Mouse (Mus musculus): ENCODE results near the gene Naa25. TPM values are rescaled to one million over a fixed set of nuclear protein-coding genes. Genes with fewer than 3 reads are reported as not detected.

Gene Naa25
- polyA plus RNA-seq, 1 experiment from 2014 or later = 38.0 TPM

DNA sequence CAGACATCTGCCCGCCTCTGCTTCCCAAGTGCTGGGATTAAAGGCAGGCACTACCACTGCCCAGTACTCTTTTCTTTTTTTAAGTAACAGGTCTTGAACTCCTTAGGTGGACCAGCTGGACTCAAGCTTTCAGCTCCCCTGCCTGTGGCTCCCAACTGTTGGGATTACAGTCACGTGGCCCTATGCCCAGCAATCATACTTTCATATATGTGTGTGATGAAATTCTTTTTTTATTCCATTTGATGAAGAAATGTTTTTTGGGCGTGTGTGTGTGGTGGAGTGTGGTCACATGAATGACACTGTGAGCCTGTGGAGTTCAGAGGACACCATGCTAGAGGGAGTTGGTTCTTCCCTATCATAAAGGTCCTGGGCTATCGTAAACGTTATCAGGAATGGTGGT is 1.8 kb downstream of the Naa25 start:
- no peak overlapping the region for H3K27ac ChIP-seq (replicated peaks; ENCODE audit: low read depth, low read length)
- H3K9ac ChIP-seq (ENCODE audit: low read depth, low read length) = 0 out of 2 replicates have a peak overlapping the region, but pooled peaks have one; percentile 87
- peaks cover 12% of the 10 kb centered on the region for H3K36me3 ChIP-seq (ENCODE audit: control insufficient read depth, insufficient read depth, low read length)
- no peaks in the 10 kb centered on the region for H3K27me3 ChIP-seq (replicated peaks; ENCODE audit: control insufficient read depth, insufficient read depth, low read length)
- no peaks in the 10 kb centered on the region for H3K9me3 ChIP-seq (ENCODE audit: control insufficient read depth, low read length)
- no peak for DNase-seq (ENCODE audit: low spot score)
- ATAC-seq (ENCODE audit: low read depth) = no peak
- H3K4me2 ChIP-seq (ENCODE audit: low read depth, low read length) = peak overlapping the region; percentile 87
- H3K4me3 ChIP-seq (ENCODE audit: low read depth, low read length) = peak overlapping the region; percentile 98
- peaks cover 6% of the 10 kb centered on the region; the same call in 1 of the 2 replicates for H3K4me1 ChIP-seq (ENCODE audit: control insufficient read depth, insufficient read depth, low read length)
- 87% methylated on average over 5 of the region's 5 CpGs for WGBS

DNA sequence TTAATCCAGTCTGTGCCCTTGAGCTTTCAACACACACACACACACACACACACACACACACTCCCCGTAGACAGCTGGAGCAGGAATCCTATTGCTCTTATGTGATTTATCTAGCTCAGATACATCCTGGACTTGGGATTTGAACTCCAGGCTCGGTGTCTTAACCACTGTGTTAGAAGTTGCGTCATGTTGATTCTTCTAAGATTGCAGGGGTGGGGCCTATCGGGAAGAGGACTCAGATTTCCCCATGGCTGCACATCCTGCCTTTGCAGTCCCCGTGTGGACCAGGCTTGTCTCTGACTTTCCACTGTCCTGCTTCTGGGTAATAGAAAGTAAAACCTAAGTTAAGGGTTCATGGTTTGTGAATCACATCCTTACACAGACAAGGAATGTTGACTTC is 2.3 kb downstream of the Naa25 start:
- peaks cover 12% of the 10 kb centered on the region for H3K36me3 ChIP-seq (ENCODE audit: control insufficient read depth, insufficient read depth, low read length)
- 56% methylated on average over 5 of the region's 5 CpGs for WGBS
- no peak overlapping the region for H3K4me2 ChIP-seq (ENCODE audit: low read depth, low read length)
- H3K4me1 ChIP-seq (ENCODE audit: control insufficient read depth, insufficient read depth, low read length) = peaks cover 6% of the 10 kb centered on the region; the same call in 1 of the 2 replicates
- no peak overlapping the region for H3K4me3 ChIP-seq (ENCODE audit: low read depth, low read length)
- DNase-seq (ENCODE audit: low spot score) (no peak), ATAC-seq (ENCODE audit: low read depth) (no peak)
- H3K9me3 ChIP-seq (ENCODE audit: control insufficient read depth, low read length) = no peaks in the 10 kb centered on the region
- no peak overlapping the region for H3K27ac ChIP-seq (replicated peaks; ENCODE audit: low read depth, low read length)
- H3K9ac ChIP-seq (ENCODE audit: low read depth, low read length) = no peak overlapping the region
- H3K27me3 ChIP-seq (replicated peaks; ENCODE audit: control insufficient read depth, insufficient read depth, low read length) = no peaks in the 10 kb centered on the region

DNA sequence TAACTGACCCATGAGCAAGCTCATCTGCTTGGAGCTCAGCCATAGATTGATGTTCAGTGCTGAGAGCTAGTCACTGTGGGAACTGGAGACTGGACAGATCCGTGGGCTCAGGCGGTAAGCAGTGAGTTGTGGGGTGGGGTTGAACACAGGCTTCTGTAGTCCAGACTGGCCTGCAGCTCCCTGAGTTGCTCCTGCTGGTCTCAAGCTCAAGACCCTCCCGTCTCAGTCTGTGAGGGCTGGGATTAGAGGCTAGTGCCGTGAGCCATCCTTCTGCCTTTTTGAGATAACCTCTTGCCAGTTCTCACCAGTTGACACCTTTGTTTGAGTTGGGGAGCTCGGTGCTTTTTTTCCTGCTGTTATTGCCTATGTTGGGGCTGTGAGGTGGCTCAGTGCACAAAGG is 3.1 kb downstream of the Naa25 start:
- WGBS = 85% methylated on average over 5 of the region's 5 CpGs
- Histone ChIP-seq H3K27me3 (replicated peaks; ENCODE audit: control insufficient read depth, insufficient read depth, low read length) (no peaks in the 10 kb centered on the region), H3K4me2 (ENCODE audit: low read depth, low read length) (no peak overlapping the region), H3K9ac (ENCODE audit: low read depth, low read length) (no peak overlapping the region), H3K9me3 (ENCODE audit: control insufficient read depth, low read length) (no peaks in the 10 kb centered on the region), H3K27ac (replicated peaks; ENCODE audit: low read depth, low read length) (no peak overlapping the region), H3K4me3 (ENCODE audit: low read depth, low read length) (no peak overlapping the region), H3K4me1 (ENCODE audit: control insufficient read depth, insufficient read depth, low read length) (peaks cover 6% of the 10 kb centered on the region; the same call in 1 of the 2 replicates), H3K36me3 (ENCODE audit: control insufficient read depth, insufficient read depth, low read length) (peaks cover 12% of the 10 kb centered on the region)
- DNase-seq (ENCODE audit: low spot score) = no peak
- no peak for ATAC-seq (ENCODE audit: low read depth)

DNA sequence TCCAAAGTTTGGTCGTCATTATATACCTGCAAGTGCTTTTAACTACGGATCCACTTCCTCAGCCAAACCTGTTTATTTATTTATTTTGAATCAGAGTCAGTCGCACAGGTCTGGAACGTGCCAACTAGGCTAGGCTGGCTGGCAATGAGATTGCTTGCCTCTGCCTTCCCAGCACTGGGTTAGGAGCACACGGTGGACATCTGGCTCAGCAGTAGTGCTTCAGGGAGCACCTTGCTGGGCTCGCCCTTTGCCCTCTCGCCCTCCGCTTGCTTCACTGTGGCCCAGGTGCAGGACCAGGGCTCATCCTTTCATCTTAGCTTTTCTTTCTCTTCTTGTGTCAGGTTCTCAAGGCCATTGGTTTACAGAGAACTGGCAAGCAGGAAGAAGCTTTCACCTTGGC is 10.1 kb downstream of the Naa25 start:
- H3K27ac ChIP-seq (replicated peaks; ENCODE audit: low read depth, low read length) = no peak overlapping the region
- H3K9ac ChIP-seq (ENCODE audit: low read depth, low read length) = no peak overlapping the region
- WGBS = 89% methylated on average over 8 of the region's 8 CpGs
- DNase-seq (ENCODE audit: low spot score) (no peak), ATAC-seq (ENCODE audit: low read depth) (no peak)
- H3K4me3 ChIP-seq (ENCODE audit: low read depth, low read length) = no peak overlapping the region
- peaks cover 60% of the 10 kb centered on the region for H3K36me3 ChIP-seq (ENCODE audit: control insufficient read depth, insufficient read depth, low read length)
- H3K27me3 ChIP-seq (replicated peaks; ENCODE audit: control insufficient read depth, insufficient read depth, low read length) = no peaks in the 10 kb centered on the region
- H3K9me3 ChIP-seq (ENCODE audit: control insufficient read depth, low read length) = no peaks in the 10 kb centered on the region
- no peaks in the 10 kb centered on the region for H3K4me1 ChIP-seq (ENCODE audit: control insufficient read depth, insufficient read depth, low read length)
- H3K4me2 ChIP-seq (ENCODE audit: low read depth, low read length) = no peak overlapping the region

DNA sequence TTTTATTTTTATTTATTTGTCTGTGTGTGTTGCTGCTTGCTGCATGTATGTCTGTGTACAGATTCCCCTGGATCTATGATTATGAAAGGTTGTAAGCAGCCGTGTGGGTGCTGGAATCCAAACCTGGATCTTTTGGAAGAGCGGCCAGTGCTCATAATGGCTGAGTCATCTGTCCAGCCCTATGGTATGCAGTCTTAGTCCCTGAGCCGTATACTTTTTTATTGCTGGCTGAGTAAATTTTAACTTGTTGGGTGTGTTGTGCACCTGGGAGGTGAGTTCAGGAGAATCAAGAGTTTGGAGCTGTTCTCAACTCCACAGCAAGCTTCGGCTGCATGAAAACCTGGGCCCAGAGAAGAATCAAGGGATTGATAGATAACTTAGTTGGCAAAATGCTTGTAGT is 13.2 kb downstream of the Naa25 start:
- WGBS = 93% methylated on average over 4 of the region's 4 CpGs
- Histone ChIP-seq H3K36me3 (ENCODE audit: control insufficient read depth, insufficient read depth, low read length) (peaks cover 79% of the 10 kb centered on the region), H3K27ac (replicated peaks; ENCODE audit: low read depth, low read length) (no peak overlapping the region), H3K4me3 (ENCODE audit: low read depth, low read length) (no peak overlapping the region), H3K4me1 (ENCODE audit: control insufficient read depth, insufficient read depth, low read length) (no peaks in the 10 kb centered on the region), H3K27me3 (replicated peaks; ENCODE audit: control insufficient read depth, insufficient read depth, low read length) (no peaks in the 10 kb centered on the region), H3K9ac (ENCODE audit: low read depth, low read length) (no peak overlapping the region), H3K9me3 (ENCODE audit: control insufficient read depth, low read length) (no peaks in the 10 kb centered on the region), H3K4me2 (ENCODE audit: low read depth, low read length) (no peak overlapping the region)
- ATAC-seq (ENCODE audit: low read depth) (no peak), DNase-seq (ENCODE audit: low spot score) (no peak)

DNA sequence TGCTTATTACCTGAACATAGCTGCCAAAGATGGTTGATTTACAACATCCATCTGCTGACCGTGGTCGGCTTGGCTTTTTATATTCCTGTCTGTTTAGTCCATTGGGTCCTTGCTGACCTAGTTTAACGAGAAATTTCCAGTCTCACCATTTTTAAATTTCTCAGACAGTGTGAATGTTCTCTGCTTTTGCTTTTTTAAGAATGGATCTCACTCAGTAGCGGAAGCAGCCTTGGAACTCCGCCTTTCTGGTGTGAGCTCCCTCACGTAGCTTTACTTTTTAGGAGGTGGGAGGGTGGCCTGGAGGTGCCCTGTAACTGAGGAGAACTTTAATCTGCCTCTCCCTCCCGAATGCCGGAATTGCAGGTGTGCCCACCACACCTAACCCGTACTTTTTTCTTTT is 23.0 kb downstream of the Naa25 start:
- Histone ChIP-seq H3K9ac (ENCODE audit: low read depth, low read length) (no peak overlapping the region), H3K4me1 (ENCODE audit: control insufficient read depth, insufficient read depth, low read length) (no peaks in the 10 kb centered on the region), H3K9me3 (ENCODE audit: control insufficient read depth, low read length) (no peaks in the 10 kb centered on the region), H3K27ac (replicated peaks; ENCODE audit: low read depth, low read length) (no peak overlapping the region), H3K36me3 (ENCODE audit: control insufficient read depth, insufficient read depth, low read length) (peaks cover 98% of the 10 kb centered on the region), H3K4me3 (ENCODE audit: low read depth, low read length) (no peak overlapping the region), H3K4me2 (ENCODE audit: low read depth, low read length) (no peak overlapping the region), H3K27me3 (replicated peaks; ENCODE audit: control insufficient read depth, insufficient read depth, low read length) (no peaks in the 10 kb centered on the region)
- DNase-seq (ENCODE audit: low spot score) (no peak), ATAC-seq (ENCODE audit: low read depth) (no peak)
- 94% methylated on average over 9 of the region's 9 CpGs for WGBS

DNA sequence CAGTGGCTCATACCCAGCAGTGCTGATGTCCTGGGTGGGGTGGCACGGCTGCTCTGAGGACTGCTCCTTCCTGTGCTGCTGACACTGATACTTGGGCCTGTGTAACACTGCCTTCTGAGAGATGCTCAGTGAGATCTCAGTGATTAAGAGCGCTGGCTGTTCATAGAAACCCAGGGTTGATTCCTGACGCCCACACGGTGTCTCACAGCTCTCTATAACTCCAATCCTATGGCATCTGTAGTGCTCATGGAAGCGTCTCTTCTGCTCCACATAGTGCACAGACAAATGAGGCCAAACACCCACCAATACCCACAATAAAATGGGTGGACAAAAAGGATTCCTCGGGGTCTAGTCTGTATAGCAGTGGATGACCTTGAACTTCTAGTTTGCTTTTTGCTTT is 25.1 kb downstream of the Naa25 start:
- no peak overlapping the region for H3K4me2 ChIP-seq (ENCODE audit: low read depth, low read length)
- H3K27me3 ChIP-seq (replicated peaks; ENCODE audit: control insufficient read depth, insufficient read depth, low read length) = no peaks in the 10 kb centered on the region
- no peak overlapping the region for H3K4me3 ChIP-seq (ENCODE audit: low read depth, low read length)
- DNase-seq (ENCODE audit: low spot score) (no peak), ATAC-seq (ENCODE audit: low read depth) (no peak)
- H3K9ac ChIP-seq (ENCODE audit: low read depth, low read length) = no peak overlapping the region
- no peaks in the 10 kb centered on the region for H3K9me3 ChIP-seq (ENCODE audit: control insufficient read depth, low read length)
- WGBS = 92% methylated on average over 6 of the region's 6 CpGs
- peaks cover 98% of the 10 kb centered on the region for H3K36me3 ChIP-seq (ENCODE audit: control insufficient read depth, insufficient read depth, low read length)
- no peaks in the 10 kb centered on the region for H3K4me1 ChIP-seq (ENCODE audit: control insufficient read depth, insufficient read depth, low read length)
- no peak overlapping the region for H3K27ac ChIP-seq (replicated peaks; ENCODE audit: low read depth, low read length)

DNA sequence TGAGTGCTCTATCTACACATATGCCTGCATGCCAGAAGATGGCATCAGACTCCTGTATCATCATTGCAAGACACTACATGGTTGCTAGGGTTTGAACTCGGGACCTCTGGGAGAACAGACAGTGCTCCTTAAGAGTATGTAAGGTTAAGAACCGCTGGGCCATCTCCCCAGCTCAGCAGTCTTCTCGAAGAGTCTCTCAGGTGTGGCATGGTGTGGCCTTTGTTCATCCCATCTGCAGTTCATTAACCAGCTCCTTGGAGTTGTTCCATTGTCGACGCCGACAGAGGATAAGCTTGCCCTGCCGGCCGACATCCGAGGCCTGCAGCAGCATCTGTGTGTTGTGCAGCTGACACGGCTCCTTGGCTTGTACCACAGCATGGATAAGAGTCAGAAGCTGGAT is 25.6 kb downstream of the Naa25 start:
- WGBS = 61% methylated on average over 10 of the region's 10 CpGs
- Histone ChIP-seq H3K9ac (ENCODE audit: low read depth, low read length) (no peak overlapping the region), H3K4me1 (ENCODE audit: control insufficient read depth, insufficient read depth, low read length) (no peaks in the 10 kb centered on the region), H3K9me3 (ENCODE audit: control insufficient read depth, low read length) (no peaks in the 10 kb centered on the region), H3K27me3 (replicated peaks; ENCODE audit: control insufficient read depth, insufficient read depth, low read length) (no peaks in the 10 kb centered on the region), H3K4me2 (ENCODE audit: low read depth, low read length) (no peak overlapping the region), H3K36me3 (ENCODE audit: control insufficient read depth, insufficient read depth, low read length) (peaks cover 98% of the 10 kb centered on the region), H3K27ac (replicated peaks; ENCODE audit: low read depth, low read length) (no peak overlapping the region), H3K4me3 (ENCODE audit: low read depth, low read length) (no peak overlapping the region)
- ATAC-seq (ENCODE audit: low read depth) (no peak), DNase-seq (ENCODE audit: low spot score) (no peak)

DNA sequence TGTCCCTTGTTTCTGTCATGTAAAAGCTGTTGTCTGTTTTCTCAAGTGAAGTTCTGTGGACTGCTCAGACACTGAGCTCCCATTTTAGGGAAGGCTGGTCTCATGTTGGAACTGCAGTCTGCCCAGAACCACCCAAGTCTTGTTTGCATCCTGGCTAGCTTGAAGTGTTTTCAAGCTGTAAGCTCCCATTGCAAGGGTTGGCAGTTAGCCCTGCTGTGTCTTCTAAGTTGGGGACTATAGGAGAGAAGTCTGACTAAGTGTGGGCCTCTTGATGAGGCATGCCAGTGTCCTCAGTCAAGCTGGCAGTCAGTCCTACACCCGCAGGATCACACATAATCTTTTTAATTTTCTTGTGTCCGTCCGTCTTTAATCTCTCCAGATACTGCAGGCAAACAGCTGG is 31.2 kb downstream of the Naa25 start:
- Histone ChIP-seq H3K4me2 (ENCODE audit: low read depth, low read length) (no peak overlapping the region), H3K4me3 (ENCODE audit: low read depth, low read length) (no peak overlapping the region), H3K9me3 (ENCODE audit: control insufficient read depth, low read length) (no peaks in the 10 kb centered on the region), H3K36me3 (ENCODE audit: control insufficient read depth, insufficient read depth, low read length) (peaks cover 100% of the 10 kb centered on the region), H3K9ac (ENCODE audit: low read depth, low read length) (no peak overlapping the region), H3K4me1 (ENCODE audit: control insufficient read depth, insufficient read depth, low read length) (no peaks in the 10 kb centered on the region), H3K27me3 (replicated peaks; ENCODE audit: control insufficient read depth, insufficient read depth, low read length) (no peaks in the 10 kb centered on the region), H3K27ac (replicated peaks; ENCODE audit: low read depth, low read length) (no peak overlapping the region)
- no peak for DNase-seq (ENCODE audit: low spot score)
- no peak for ATAC-seq (ENCODE audit: low read depth)
- 88% methylated on average over 3 of the region's 3 CpGs for WGBS
